Mouse (Mus musculus): ENCODE measurements around the gene Gabbr2. TPM values are rescaled to one million over a fixed set of nuclear protein-coding genes. Genes with fewer than 3 reads are reported as not detected.

Gene Gabbr2
- polyA plus RNA-seq, 1 experiment from 2014 or later: 0.03 TPM

- no peaks in the 10 kb centered on the region for H3K36me3 ChIP-seq (ENCODE audit: control insufficient read depth, insufficient read depth)
- no peak overlapping the region for H3K9ac ChIP-seq (ENCODE audit: low read length)
- 65% methylated on average over 14 of the region's 14 CpGs for WGBS
- H3K9me3 ChIP-seq (replicated peaks; ENCODE audit: control insufficient read depth, low read length): no peaks in the 10 kb centered on the region
- no peak overlapping the region for H3K4me2 ChIP-seq (ENCODE audit: low read depth, low read length)
- H3K27ac ChIP-seq (ENCODE audit: low read length): no peak overlapping the region
- no peak overlapping the region for H3K4me3 ChIP-seq (ENCODE audit: low read length)
- ATAC-seq (replicated peaks; ENCODE audit: extremely low read depth, insufficient read depth, low FRiP score): no peak
- no peaks in the 10 kb centered on the region for H3K4me1 ChIP-seq (ENCODE audit: control insufficient read depth, insufficient read depth, low read length)
- no peaks in the 10 kb centered on the region for H3K27me3 ChIP-seq (ENCODE audit: control insufficient read depth, insufficient read depth, low read length)
Measured at GRCm38 (mm10) chr4:46823738-46824137, 167.9 kb downstream of the Gabbr2 start.

- H3K27ac ChIP-seq (ENCODE audit: low read length): no peak overlapping the region
- no peak overlapping the region for H3K9ac ChIP-seq (ENCODE audit: low read length)
- H3K4me3 ChIP-seq (ENCODE audit: low read length): no peak overlapping the region
- 86% methylated on average over 11 of the region's 11 CpGs for WGBS
- no peaks in the 10 kb centered on the region for H3K9me3 ChIP-seq (replicated peaks; ENCODE audit: control insufficient read depth, low read length)
- no peaks in the 10 kb centered on the region for H3K36me3 ChIP-seq (ENCODE audit: control insufficient read depth, insufficient read depth)
- no peaks in the 10 kb centered on the region for H3K4me1 ChIP-seq (ENCODE audit: control insufficient read depth, insufficient read depth, low read length)
- ATAC-seq (replicated peaks; ENCODE audit: extremely low read depth, insufficient read depth, low FRiP score): no peak
- no peak overlapping the region for H3K4me2 ChIP-seq (ENCODE audit: low read depth, low read length)
- no peaks in the 10 kb centered on the region for H3K27me3 ChIP-seq (ENCODE audit: control insufficient read depth, insufficient read depth, low read length)
Measured at GRCm38 (mm10) chr4:46821709-46822108, 170.0 kb downstream of the Gabbr2 start.

GRCm38 (mm10) chr4:46814954-46815353 lies 176.7 kb downstream of the Gabbr2 start:
- Histone ChIP-seq H3K9me3 (replicated peaks; ENCODE audit: control insufficient read depth, low read length) (no peaks in the 10 kb centered on the region), H3K36me3 (ENCODE audit: control insufficient read depth, insufficient read depth) (no peaks in the 10 kb centered on the region), H3K4me1 (ENCODE audit: control insufficient read depth, insufficient read depth, low read length) (no peaks in the 10 kb centered on the region), H3K27me3 (ENCODE audit: control insufficient read depth, insufficient read depth, low read length) (no peaks in the 10 kb centered on the region), H3K9ac (ENCODE audit: low read length) (no peak overlapping the region), H3K27ac (ENCODE audit: low read length) (no peak overlapping the region), H3K4me3 (ENCODE audit: low read length) (no peak overlapping the region), H3K4me2 (ENCODE audit: low read depth, low read length) (no peak overlapping the region)
- ATAC-seq (replicated peaks; ENCODE audit: extremely low read depth, insufficient read depth, low FRiP score): no peak
- 59% methylated on average over 4 of the region's 4 CpGs for WGBS

- no peaks in the 10 kb centered on the region for H3K36me3 ChIP-seq (ENCODE audit: control insufficient read depth, insufficient read depth)
- ATAC-seq (replicated peaks; ENCODE audit: extremely low read depth, insufficient read depth, low FRiP score): no peak
- H3K4me3 ChIP-seq (ENCODE audit: low read length): no peak overlapping the region
- H3K27me3 ChIP-seq (ENCODE audit: control insufficient read depth, insufficient read depth, low read length): no peaks in the 10 kb centered on the region
- 49% methylated on average over 10 of the region's 10 CpGs for WGBS
- no peak overlapping the region for H3K4me2 ChIP-seq (ENCODE audit: low read depth, low read length)
- H3K9ac ChIP-seq (ENCODE audit: low read length): no peak overlapping the region
- no peak overlapping the region for H3K27ac ChIP-seq (ENCODE audit: low read length)
- H3K4me1 ChIP-seq (ENCODE audit: control insufficient read depth, insufficient read depth, low read length): no peaks in the 10 kb centered on the region
- no peaks in the 10 kb centered on the region for H3K9me3 ChIP-seq (replicated peaks; ENCODE audit: control insufficient read depth, low read length)
Measured at GRCm38 (mm10) chr4:46814236-46814635, 177.4 kb downstream of the Gabbr2 start.

GRCm38 (mm10) chr4:46811165-46811564 lies 180.5 kb downstream of the Gabbr2 start:
- Histone ChIP-seq H3K27me3 (ENCODE audit: control insufficient read depth, insufficient read depth, low read length) (no peaks in the 10 kb centered on the region), H3K27ac (ENCODE audit: low read length) (no peak overlapping the region), H3K4me2 (ENCODE audit: low read depth, low read length) (no peak overlapping the region), H3K4me3 (ENCODE audit: low read length) (no peak overlapping the region), H3K9me3 (replicated peaks; ENCODE audit: control insufficient read depth, low read length) (no peaks in the 10 kb centered on the region), H3K9ac (ENCODE audit: low read length) (no peak overlapping the region), H3K36me3 (ENCODE audit: control insufficient read depth, insufficient read depth) (no peaks in the 10 kb centered on the region), H3K4me1 (ENCODE audit: control insufficient read depth, insufficient read depth, low read length) (peaks cover 9% of the 10 kb centered on the region)
- 67% methylated on average over 5 of the region's 5 CpGs for WGBS
- ATAC-seq (replicated peaks; ENCODE audit: extremely low read depth, insufficient read depth, low FRiP score): no peak

- Histone ChIP-seq H3K4me2 (ENCODE audit: low read depth, low read length) (no peak overlapping the region), H3K9me3 (replicated peaks; ENCODE audit: control insufficient read depth, low read length) (no peaks in the 10 kb centered on the region), H3K36me3 (ENCODE audit: control insufficient read depth, insufficient read depth) (no peaks in the 10 kb centered on the region)
Measured at GRCm38 (mm10) chr4:46806876-46807275, 184.8 kb downstream of the Gabbr2 start.

GRCm38 (mm10) chr4:46805910-46806309 lies 185.8 kb downstream of the Gabbr2 start:
- H3K36me3 ChIP-seq (ENCODE audit: control insufficient read depth, insufficient read depth): no peaks in the 10 kb centered on the region
- no peak overlapping the region for H3K4me2 ChIP-seq (ENCODE audit: low read depth, low read length)
- H3K9ac ChIP-seq (ENCODE audit: low read length): no peak overlapping the region
- no peak overlapping the region for H3K4me3 ChIP-seq (ENCODE audit: low read length)
- WGBS: 51% methylated on average over 3 of the region's 3 CpGs
- H3K9me3 ChIP-seq (replicated peaks; ENCODE audit: control insufficient read depth, low read length): no peaks in the 10 kb centered on the region; the same call in 1 of the 2 replicates
- H3K27me3 ChIP-seq (ENCODE audit: control insufficient read depth, insufficient read depth, low read length): no peaks in the 10 kb centered on the region
- H3K4me1 ChIP-seq (ENCODE audit: control insufficient read depth, insufficient read depth, low read length): peaks cover 12% of the 10 kb centered on the region
- no peak overlapping the region for H3K27ac ChIP-seq (ENCODE audit: low read length)
- ATAC-seq (replicated peaks; ENCODE audit: extremely low read depth, insufficient read depth, low FRiP score): no peak

More at GRCm38 (mm10) chr4:46806876-46807275, 184.8 kb downstream of the Gabbr2 start:
- H3K4me3 ChIP-seq (ENCODE audit: low read length): no peak overlapping the region
- no peak overlapping the region for H3K9ac ChIP-seq (ENCODE audit: low read length)
- peaks cover 12% of the 10 kb centered on the region for H3K4me1 ChIP-seq (ENCODE audit: control insufficient read depth, insufficient read depth, low read length)
- H3K27me3 ChIP-seq (ENCODE audit: control insufficient read depth, insufficient read depth, low read length): no peaks in the 10 kb centered on the region
- no peak; the same call in 1 of the 2 replicates for ATAC-seq (replicated peaks; ENCODE audit: extremely low read depth, insufficient read depth, low FRiP score)
- H3K27ac ChIP-seq (ENCODE audit: low read length): no peak overlapping the region
- 4% methylated on average over 1 of the region's 1 CpGs for WGBS

- ATAC-seq (replicated peaks; ENCODE audit: extremely low read depth, insufficient read depth, low FRiP score): no peak
- Histone ChIP-seq H3K36me3 (ENCODE audit: control insufficient read depth, insufficient read depth) (no peaks in the 10 kb centered on the region), H3K9ac (ENCODE audit: low read length) (no peak overlapping the region), H3K27ac (ENCODE audit: low read length) (no peak overlapping the region), H3K4me1 (ENCODE audit: control insufficient read depth, insufficient read depth, low read length) (peaks cover 12% of the 10 kb centered on the region), H3K4me3 (ENCODE audit: low read length) (no peak overlapping the region), H3K27me3 (ENCODE audit: control insufficient read depth, insufficient read depth, low read length) (no peaks in the 10 kb centered on the region), H3K9me3 (replicated peaks; ENCODE audit: control insufficient read depth, low read length) (no peaks in the 10 kb centered on the region; the same call in 1 of the 2 replicates), H3K4me2 (ENCODE audit: low read depth, low read length) (no peak overlapping the region)
- WGBS: 88% methylated on average over 7 of the region's 7 CpGs
Measured at GRCm38 (mm10) chr4:46802386-46802785, 189.3 kb downstream of the Gabbr2 start.

- ATAC-seq (replicated peaks; ENCODE audit: extremely low read depth, insufficient read depth, low FRiP score): no peak
- no peak overlapping the region for H3K27ac ChIP-seq (ENCODE audit: low read length)
- 56% methylated on average over 4 of the region's 4 CpGs for WGBS
- H3K36me3 ChIP-seq (ENCODE audit: control insufficient read depth, insufficient read depth): no peaks in the 10 kb centered on the region
- no peak overlapping the region for H3K4me2 ChIP-seq (ENCODE audit: low read depth, low read length)
- H3K27me3 ChIP-seq (ENCODE audit: control insufficient read depth, insufficient read depth, low read length): no peaks in the 10 kb centered on the region
- H3K9me3 ChIP-seq (replicated peaks; ENCODE audit: control insufficient read depth, low read length): no peaks in the 10 kb centered on the region; the same call in 1 of the 2 replicates
- H3K9ac ChIP-seq (ENCODE audit: low read length): no peak overlapping the region
- H3K4me3 ChIP-seq (ENCODE audit: low read length): no peak overlapping the region
- H3K4me1 ChIP-seq (ENCODE audit: control insufficient read depth, insufficient read depth, low read length): peaks cover 3% of the 10 kb centered on the region; the same call in 1 of the 2 replicates
Measured at GRCm38 (mm10) chr4:46799904-46800303, 191.8 kb downstream of the Gabbr2 start.

Data from heart, embryonic 16.5 days (tissue).